Mouse (Mus musculus) brain, adult 10 weeks (tissue): Measurements from ENCODE around the gene Glcci1. TPM values are rescaled to one million over a fixed set of nuclear protein-coding genes. Genes with fewer than 3 reads are reported as not detected.

Source experiments
- polyA plus RNA-seq: library from polyadenylated mRNA; stranded (reverse); fragments of 350-450 nt; fragmentation: Illumina TruSeq; extraction: RNeasy Lipid Tissue Mini Kit (QIAGEN cat#74804); gene quantifications from one replicate; pipeline ENCODE4 v1.2.3, GENCODE M21; 2015; ENCODE audit warnings: low read depth, low replicate concordance

The Glcci1 gene
- 9.5 TPM for polyA plus RNA-seq

DNA sequence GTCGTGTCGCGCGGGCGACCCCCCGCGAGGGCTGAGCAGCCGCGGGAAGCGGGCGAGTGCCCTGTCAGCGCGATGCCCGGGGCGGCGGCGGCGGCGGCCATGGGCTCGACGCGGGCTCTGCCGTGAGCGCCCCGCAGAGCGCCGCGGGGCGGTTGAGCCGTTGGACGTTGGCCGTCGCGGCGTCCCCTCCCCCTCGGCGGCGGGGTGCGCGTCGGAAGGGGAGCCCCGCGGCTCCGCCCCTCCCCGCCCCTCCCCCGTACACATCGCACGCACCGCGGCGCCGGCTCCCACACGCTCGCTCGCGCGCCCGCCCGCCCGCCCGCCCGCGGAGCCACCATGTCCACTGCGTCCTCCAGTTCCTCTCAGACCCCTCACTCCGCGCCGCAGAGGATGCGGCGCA lies at the start of gene Glcci1:
TSS of gene Glcci1 (plus strand) at position 50 of the 400 bp plus-strand sequence.

